Mouse (Mus musculus): ENCODE measurements around the gene Arfrp1.

Gene Arfrp1

DNA sequence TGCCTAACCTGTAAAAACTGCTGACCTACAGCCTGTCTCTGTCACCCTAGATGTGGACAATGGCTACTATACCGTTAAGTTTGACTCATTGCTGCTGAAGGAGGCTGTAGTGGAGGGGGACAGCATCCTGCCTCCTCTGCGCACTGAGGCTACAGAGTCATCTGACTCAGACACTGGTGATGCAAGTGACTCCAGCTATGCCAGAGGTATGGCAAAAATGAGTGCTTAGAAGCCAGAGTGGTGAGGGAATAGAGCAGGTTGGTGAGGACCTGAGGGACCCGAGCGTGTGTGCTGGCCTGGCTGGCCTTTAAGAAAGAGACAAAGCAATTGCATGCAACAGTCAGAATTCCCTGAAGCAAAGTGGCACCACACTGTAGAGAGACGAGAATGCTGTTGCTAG is 13.5 kb upstream of the Arfrp1 start:
- DNase-seq (ENCODE audit: low spot score in 2 of 2), result no peak

DNA sequence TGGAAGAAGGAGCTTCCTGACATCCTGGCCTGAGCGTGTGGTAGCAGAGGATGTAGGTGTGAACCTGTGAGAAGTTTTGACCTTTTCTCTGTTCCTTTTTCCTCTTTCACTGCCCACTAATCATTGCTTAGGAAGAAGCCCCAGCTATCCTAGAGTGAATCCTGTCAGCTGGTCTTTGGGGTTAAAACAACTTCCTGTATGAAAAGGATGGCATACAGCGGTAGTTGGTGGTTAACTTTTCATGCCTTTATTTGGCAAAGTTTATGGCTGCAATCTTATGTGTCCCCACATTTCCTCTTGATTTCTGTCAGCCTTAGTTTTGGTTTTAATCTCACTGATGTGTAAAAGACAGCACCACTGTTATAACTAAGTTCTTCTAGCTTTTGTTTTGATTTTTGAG is 12.0 kb upstream of the Arfrp1 start:
- no peak for DNase-seq (ENCODE audit: low spot score in 2 of 2)

DNA sequence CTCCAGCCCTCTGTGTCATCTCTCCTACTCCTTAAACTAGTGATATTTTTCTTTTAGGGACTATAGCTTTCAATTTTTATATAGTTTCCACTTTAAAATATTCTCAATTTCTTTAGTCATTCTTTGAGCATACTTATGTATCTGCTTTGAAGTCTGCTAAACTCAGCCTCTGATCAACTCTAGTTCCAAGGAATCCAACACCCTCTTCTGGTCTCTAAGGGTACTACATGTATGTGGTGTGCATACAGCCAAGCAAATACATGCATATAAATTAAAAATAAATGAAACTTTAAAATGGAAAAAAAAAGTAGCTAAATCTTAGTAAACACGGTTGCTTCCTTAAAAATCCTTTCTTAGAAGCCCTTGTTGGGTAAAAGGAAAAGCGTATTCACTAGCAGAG is 10.6 kb upstream of the Arfrp1 start:
- no peak for DNase-seq (ENCODE audit: low spot score in 2 of 2)

DNA sequence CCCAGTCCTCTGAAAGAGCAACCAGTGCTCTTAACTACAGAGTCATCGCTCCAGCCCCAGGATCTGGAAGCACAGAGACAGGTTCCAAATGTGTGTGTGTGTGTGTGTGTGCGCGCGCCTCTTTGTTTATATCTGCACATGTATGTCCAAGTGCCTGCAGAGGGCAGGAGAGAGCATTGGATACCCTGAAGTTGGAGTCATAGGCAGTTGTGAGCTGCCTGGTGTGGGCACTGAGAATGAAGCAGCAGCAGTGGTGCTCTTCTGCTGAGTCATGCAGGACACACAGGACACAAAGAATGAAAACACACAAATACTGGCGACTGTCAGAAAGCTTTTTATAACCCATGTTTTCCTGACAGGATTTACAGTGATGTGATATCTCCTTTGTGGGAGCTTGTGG is 4.8 kb upstream of the Arfrp1 start:
- DNase-seq (ENCODE audit: low spot score in 2 of 2), result no peak

DNA sequence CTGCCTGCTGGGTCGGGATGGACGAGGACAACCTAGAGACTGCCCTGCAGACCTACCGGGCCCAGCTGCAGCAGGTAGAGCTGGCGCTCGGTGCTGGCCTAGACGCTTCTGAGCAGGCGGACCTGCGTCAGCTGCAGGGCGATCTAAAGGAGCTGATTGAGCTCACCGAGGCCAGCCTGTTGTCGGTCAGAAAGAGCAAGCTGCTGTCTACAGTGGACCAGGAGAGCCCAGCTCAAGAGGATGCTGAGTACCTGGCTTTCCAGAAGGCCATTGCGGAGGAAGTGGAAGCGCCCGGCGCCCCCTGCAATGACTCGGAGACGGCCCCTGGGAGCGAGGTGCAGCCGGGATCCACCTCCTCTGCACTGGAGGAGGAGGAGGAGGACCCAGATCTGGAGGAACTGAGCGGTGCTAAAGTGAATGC is 461 bp upstream of the Arfrp1 start:
- DNase-seq (ENCODE audit: low spot score in 2 of 2), result peak in 1 of 2 experiments; percentile 38

DNA sequence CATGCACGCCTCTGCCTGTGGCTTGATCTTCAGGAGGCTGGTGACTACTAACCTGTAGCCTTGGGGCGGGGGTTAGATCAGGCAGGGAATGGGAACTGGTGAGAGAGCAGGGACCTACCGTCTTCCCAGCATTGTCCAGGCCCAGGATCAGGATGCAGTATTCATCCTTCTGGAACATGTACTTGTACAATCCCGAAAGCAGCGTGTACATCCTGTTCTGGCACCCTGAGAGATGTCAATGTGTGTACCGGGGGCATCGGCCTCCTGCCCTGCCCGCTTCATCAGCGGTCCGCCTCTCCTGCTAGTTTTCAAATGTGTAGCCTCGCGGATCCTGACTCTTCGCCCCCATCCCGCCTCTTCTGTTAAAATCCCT is 731 bp downstream of the Arfrp1 start:
- no peak for DNase-seq (ENCODE audit: low spot score in 2 of 2)

DNA sequence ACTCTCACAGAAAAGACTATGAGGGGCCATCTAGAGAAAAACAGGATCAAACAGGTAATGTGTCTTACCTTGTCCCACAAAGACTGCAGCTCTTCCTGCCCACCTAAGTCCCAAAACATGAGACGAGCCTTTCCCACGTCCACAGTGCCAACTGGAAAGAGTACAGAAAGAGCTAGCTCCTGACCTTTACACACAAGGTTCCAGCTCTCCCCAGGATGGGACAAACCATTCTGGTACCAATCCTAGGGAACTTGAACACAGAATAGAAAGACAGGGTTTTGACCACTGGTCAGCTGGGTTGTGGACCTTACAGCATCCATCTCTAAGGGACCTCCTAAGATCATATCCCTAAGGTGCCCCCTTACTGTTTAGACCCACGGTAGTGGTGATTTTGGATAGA is 1.3 kb downstream of the Arfrp1 start:
- no peak for DNase-seq (ENCODE audit: low spot score in 2 of 2)

DNA sequence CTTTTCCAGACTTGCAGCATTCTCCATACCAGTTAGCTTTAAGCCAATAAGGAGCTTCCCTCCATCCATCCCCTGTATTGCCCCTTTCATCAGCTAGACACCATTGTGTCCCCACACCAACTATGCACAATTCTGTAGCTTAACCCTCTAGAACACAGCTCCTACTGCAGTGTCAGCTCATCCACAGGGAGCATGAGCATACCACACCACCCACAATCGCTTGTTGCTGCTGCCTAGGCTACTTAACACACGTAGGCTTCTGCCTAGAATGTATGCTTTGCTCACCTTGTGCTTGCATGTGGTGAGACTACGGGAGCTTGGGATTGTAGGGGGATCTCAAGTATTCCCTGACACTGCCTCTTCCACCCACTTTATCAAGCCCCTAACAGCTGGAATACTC is 8.4 kb downstream of the Arfrp1 start:
- DNase-seq (ENCODE audit: low spot score in 2 of 2), result no peak

DNA sequence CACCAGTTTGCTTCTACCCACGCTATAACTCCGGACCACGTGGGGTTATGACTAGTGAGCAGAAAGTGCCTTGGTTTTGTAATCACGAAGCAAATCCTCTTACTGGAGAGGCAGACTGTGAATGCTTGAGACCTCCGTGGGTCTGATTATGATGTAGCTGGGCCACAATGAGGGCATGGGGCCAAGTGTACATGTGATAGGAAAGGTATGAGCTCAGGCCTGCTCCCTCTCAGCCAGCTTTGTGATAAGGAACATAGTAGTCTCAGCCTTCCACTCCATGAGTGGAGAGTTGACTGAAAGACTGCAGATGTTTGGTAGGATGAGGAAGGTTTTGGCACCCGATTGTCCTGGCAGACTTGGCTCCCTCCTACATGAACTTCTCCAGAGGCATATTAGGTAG is 22.4 kb downstream of the Arfrp1 start:
- no peak for DNase-seq (ENCODE audit: low spot score in 2 of 2)

DNA sequence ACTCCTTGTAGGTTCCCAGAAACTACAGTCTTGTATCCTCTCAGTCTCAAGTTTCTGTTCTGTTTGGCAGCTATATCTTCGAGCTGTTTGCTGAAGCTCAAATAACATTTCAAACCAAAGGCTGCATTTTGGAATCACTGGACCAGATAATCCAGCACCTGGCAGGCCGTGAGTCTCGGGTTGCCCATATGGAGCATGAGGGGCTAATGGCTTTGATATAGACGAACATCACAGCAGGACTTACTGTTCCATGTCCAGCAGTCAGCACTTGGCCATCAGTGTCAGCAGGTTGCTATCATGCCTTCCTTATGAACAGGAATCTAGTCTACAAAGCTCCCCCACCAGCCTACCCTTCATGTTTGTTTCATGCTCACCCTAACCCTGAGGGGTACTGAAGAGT is 24.8 kb downstream of the Arfrp1 start:
- DNase-seq (ENCODE audit: low spot score in 2 of 2), result no peak

DNA sequence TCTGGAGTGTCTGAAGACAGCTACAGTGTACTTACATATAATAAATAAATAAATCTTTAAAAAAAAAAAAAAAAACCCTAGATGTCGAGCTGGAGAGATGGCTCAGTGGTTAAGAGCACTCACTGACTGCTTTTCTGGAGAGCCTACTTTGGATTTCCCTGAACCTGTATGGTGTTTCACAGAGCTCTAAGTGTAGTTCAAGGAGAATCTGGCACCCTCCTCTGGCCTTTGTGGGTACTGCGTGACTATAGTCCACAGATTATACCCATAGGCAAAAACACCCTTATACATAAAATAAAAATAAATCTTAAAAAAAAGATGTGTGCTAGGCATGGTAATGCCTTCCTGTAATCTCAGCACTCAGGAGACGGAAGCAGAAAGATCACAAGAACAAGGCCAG is 31.2 kb downstream of the Arfrp1 start:
- peak; percentile 62 to 85 for DNase-seq (ENCODE audit: low spot score in 2 of 2)

DNA sequence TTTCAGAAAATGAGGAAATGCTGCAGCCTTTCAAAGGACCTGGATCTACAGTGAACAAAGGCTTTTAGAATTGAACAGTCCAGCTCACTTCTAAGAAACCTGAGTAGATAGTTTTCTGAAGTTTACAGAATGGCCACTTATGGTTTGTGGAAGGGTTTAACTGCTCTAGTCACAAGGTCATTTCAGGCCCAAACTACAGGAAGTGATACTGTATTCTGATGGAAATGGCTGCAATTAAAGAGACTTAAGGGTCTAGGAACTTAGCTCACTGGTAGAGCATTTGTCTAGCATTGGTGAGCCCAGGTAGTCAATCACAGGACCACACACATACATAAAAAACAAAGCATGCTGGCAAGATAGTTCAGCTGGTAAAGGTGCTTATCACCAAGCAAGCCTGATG is 32.7 kb downstream of the Arfrp1 start:
- DNase-seq (ENCODE audit: low spot score in 2 of 2), result no peak

DNA sequence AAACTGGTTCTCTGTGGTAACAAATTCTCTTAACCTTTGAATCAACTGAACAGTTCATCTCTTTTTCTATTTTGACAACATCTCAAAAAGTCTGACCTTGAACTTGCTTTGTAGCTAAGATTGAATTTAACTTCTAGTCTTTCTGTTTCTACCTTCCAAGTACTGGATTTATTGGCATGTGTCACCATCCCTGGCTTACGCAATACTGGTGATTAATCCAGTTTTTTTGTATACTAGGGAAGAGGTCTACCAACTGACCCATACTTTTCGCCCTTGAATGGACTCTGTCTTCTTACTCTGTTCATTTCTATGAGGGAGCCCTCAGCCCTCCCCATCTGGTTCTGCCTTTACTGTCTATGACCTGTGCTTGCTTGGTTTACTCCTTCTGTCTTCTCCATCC is 39.1 kb downstream of the Arfrp1 start:
- DNase-seq (ENCODE audit: low spot score in 2 of 2), result no peak

DNA sequence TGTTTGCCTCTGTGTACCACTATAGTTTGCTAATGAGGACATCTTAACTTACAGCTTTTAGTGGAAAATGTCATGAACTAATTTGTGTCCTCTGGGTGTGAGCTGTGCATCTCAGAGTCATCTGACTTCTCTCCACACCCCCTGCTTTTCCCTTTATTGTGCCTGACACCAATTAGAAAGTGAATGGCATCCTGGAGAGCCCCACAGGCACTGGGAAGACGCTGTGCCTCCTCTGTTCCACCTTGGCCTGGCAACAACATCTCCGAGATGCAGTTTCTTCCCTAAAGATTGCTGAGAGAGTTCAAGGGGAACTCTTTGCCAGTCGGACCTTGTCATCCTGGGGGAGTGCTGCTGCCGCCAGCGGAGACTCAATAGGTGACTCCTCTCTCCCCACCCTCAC is 43.1 kb downstream of the Arfrp1 start:
- DNase-seq (ENCODE audit: low spot score in 2 of 2), result no peak

DNA sequence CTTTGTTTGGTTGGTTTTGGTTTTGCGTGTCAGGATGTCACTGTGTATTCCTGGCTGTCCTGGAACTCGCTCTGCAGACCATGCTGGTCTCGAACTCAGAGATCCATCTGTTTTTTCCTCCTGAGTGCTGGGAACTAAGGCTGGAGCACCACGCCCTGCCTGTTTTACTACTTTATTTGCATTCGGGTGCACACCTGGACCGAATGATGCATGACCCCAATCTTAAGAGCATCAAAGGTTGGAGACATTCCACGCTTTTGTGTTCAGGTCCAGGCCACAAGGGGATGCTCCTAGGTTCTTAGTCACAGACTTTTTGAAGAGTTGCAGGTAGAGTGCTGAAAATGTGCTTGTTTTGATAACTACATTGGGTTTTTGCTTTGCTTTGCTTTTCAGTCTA is 45.1 kb downstream of the Arfrp1 start:
- DNase-seq (ENCODE audit: low spot score in 2 of 2), result no peak

DNA sequence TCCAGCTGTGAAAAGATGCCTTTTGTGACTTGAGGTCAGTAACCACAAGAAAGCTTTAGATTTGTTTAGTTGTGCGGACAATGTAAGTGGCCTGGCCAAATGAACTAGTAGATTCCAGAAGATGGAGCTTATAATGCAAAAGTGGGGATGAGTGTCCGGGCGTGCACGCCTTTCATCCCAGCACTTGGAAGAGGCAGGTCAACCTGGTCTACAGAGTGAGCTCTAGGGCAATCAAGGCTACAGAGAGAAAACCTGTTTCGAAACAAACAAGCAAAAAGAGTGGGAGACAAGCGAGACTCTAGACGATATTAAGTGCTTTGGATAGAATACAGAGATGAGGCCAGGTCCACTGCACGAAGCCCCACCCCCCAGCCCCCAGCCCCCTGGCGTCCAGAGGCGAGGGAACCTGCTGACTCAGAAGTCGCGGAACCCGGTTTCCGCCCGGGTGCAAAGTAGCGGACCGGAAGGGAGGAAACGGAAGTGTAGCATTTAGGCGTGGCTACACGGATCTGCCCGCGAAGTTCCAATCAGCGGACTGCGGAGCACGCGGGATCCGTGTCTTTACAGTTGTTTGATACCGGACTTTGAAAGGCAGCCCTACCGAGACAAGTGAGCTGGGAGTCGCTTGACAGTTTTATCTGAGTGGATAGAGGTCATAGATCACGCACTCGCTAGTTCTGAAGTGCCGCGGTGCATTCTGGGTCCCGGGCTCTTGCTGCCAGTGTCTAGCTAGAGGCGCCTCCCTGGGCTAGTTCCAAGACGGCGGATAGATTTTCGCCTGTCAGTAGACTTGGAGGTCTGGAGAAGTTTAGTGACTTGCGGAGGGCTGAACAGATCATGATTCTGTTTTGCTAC is 45.7 kb downstream of the Arfrp1 start, which contains the start of gene Rtel1:
Gene Rtel1 (plus strand): TSS at position 492 of the 855 bp plus-strand sequence.
- DNase-seq (ENCODE audit: low spot score in 2 of 2), result peak; percentile 83 to 91

DNA sequence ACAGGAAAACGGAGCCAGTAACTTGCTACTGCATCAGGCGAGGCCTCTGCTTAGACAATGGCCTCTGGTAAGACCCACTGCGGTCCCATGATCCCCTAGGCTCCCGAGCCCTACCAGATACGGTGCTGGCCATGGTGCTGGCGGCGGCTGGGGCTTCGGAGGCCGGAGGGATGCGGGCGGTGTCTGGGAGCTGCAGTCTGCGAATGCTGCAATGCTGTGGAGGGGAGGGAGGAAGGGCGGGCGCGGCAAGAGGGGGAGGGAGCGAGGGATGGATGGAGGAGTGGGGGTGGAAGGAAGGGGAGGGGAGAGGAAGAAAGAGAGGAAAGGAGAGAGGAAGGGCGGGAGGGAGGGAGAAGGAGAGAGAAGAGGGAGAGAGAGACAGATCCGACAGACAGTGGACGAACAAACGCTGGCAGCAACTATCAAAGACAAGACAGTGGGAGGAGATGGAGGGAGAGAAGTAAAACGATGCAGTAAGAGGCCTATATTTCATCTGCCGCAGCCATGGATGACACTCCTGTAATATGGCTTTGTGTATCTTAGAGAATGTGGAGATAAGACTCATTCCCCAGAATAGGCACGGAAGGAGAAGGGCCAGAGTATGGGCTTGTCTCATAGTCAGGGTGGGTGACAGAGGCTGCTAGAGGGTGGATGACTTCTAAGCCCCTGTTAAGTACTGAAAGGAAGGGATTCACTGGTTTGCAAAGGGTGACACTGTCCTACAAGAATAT is 51.0 kb downstream of the Arfrp1 start, which contains the start of gene Stmn3:
Gene Stmn3 (minus strand): TSS at position 421 of the 731 bp plus-strand sequence.
- DNase-seq (ENCODE audit: low spot score in 2 of 2), result peak in 1 of 2 experiments; percentile 28

DNA sequence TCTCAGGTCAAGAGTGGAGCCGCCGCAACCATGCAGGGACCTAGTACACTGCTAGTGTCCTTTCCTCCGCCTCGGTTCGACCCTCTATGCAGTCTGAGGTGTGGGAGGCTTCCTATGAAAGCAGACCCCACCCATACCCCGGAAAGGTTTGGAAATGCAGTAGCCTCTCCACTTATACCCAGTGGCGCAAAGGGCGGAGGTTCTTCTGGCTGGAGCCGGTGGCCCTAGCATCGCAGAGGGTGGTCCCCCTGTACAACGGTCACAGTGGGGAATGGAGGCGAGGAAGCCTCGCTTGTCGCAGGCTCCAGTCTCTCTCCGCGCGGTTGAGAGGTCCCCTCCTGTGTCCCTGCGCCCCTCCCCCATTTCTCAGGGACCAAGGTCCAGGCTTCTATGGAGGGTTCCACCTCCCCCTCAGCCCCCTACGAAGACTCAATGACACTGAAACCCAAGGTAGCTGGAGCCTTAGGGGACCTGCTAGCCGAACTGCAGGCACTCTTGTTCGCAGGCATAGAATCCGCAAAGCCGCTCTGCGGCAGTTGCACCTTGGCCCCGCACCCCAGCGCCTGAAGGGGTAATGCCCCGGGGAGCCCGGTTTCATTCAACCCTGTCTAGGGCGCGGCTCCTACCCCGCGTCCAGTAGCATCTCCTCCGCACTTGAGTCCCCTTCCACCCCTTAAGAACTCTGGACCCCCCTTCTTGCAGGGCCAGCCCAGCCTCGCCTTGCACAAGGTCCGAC is 51.7 kb downstream of the Arfrp1 start:
- no peak for DNase-seq (ENCODE audit: low spot score in 2 of 2)

DNA sequence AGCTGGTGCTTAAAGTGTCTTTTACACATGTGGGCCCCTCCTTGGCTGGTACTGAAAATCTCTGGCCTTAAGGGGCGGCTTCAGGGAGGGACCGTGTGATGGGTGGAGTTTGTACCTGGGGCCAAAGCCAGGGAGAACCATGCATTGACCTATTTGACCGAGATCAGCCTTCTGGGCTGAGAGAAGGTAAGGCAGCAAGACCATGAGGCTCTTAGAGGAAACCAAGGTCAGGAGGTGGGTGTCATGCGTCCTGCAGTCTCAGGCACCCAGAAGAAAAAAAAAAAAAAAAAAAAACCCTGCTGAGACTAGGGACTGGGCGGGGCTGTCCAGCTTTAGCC is 52.2 kb downstream of the Arfrp1 start:
- no peak for DNase-seq (ENCODE audit: low spot score in 2 of 2)

DNA sequence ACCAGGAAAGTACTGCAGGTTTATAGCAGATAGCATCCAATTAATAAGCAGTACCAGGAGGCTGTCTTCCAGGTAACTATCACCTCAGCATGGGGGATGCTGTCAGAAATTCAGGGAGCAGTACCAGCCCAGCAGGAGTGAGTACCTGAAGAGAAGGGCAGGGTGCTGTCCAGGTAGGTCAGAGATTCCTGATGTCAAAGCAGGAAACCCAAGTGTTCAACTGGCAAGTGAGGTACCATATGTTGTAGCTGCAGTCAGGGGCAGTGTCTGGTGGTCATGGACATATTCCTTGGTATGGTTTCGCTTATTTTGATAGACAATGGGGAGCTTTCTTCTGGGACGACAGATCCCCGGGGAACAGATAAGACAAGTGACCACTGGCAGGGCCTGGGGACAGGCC is 52.8 kb downstream of the Arfrp1 start:
- no peak for DNase-seq (ENCODE audit: low spot score in 2 of 2)
